Mouse (Mus musculus): Measurements from ENCODE around the gene Atg3.

DNA sequence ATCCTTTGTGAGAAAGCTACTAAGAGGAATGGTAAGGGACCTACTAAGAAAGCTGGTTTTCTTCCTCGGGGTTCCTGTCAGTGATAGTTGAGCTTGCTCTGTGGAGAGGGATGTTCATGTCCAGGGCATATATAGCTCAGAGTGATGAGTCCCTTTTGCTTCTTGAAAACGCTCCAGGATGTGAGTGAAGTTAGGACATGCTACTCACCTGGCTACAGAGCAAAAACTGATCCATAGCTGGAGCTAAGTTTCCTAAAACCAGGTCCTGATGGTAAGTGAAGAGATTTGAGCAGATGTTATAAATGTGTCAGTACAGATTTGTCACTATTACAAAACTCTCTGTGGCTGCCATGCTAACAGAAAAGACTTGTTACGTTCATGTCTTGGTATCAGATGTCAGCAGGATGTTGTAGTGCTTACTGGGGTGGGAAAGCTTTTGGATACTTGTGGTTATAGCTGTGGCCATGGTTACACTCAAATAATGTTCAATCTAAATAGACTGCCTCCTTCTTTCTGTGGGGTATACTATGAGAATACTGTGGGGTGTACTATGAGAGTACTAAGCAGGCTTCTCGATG, 65.9 kb downstream of the Atg3 start:
- TF ChIP-seq CTCF (IDR thresholded peaks at IDR 0.05; ENCODE audit: control insufficient read depth, insufficient read depth, low read length) = no peak
- no peak for TF ChIP-seq POLR2A (IDR thresholded peaks at IDR 0.05; ENCODE audit: borderline replicate concordance, control insufficient read depth, low read depth, low read length)
